Mouse (Mus musculus): ENCODE measurements around the gene Nln.

Nln gene

GRCm38 (mm10) chr13:104109288-104109815 lies at the start of gene Nln, which contains the start of gene Sgtb:
Gene Nln (minus strand): TSS chr13:104109614.
Gene Sgtb (plus strand): TSS chr13:104109741.
- peak; percentile 91 for DNase-seq

- DNase-seq = no peak
Observed at GRCm38 (mm10) chr13:104155686-104156085, 46.3 kb upstream of the Nln start.

GRCm38 (mm10) chr13:104155106-104155505 lies 45.7 kb upstream of the Nln start:
- DNase-seq = no peak

- DNase-seq = no peak
Observed at GRCm38 (mm10) chr13:104154180-104154579, 44.8 kb upstream of the Nln start.

GRCm38 (mm10) chr13:104145646-104146045 lies 36.2 kb upstream of the Nln start:
- DNase-seq = no peak

GRCm38 (mm10) chr13:104144871-104145270 lies 35.5 kb upstream of the Nln start:
- peak; percentile 24 for DNase-seq

GRCm38 (mm10) chr13:104139369-104140209 lies 30.2 kb upstream of the Nln start:
- peak; percentile 64 for DNase-seq

GRCm38 (mm10) chr13:104134510-104135085 lies 25.2 kb upstream of the Nln start:
- no peak for DNase-seq

- DNase-seq = no peak
Observed at GRCm38 (mm10) chr13:104132561-104132960, 23.1 kb upstream of the Nln start.

- DNase-seq = no peak
Observed at GRCm38 (mm10) chr13:104123662-104124381, 14.4 kb upstream of the Nln start.

- no peak for DNase-seq
Observed at GRCm38 (mm10) chr13:104122078-104122840, 12.8 kb upstream of the Nln start.

GRCm38 (mm10) chr13:104114827-104115226 lies 5.4 kb upstream of the Nln start:
- DNase-seq = no peak

- DNase-seq = no peak
Observed at GRCm38 (mm10) chr13:104113782-104114181, 4.4 kb upstream of the Nln start.

GRCm38 (mm10) chr13:104112266-104112900 lies 3.0 kb upstream of the Nln start:
- no peak for DNase-seq

GRCm38 (mm10) chr13:104110526-104110925 lies 1.1 kb upstream of the Nln start:
- DNase-seq = no peak

- DNase-seq = peak; percentile 47
Observed at GRCm38 (mm10) chr13:104109816-104110521, 555 bp upstream of the Nln start.

GRCm38 (mm10) chr13:104108651-104109287 lies 645 bp downstream of the Nln start:
- DNase-seq = no peak

GRCm38 (mm10) chr13:104101606-104102235 lies 7.7 kb downstream of the Nln start:
- DNase-seq = no peak

- no peak for DNase-seq
Observed at GRCm38 (mm10) chr13:104100416-104100815, 9.0 kb downstream of the Nln start.

GRCm38 (mm10) chr13:104097190-104097589 lies 12.2 kb downstream of the Nln start:
- DNase-seq = no peak

All from kidney, adult 11 months (tissue).